Comparison of ENCODE assay signal across 25 mouse cellular contexts in the genomic region with DNA sequence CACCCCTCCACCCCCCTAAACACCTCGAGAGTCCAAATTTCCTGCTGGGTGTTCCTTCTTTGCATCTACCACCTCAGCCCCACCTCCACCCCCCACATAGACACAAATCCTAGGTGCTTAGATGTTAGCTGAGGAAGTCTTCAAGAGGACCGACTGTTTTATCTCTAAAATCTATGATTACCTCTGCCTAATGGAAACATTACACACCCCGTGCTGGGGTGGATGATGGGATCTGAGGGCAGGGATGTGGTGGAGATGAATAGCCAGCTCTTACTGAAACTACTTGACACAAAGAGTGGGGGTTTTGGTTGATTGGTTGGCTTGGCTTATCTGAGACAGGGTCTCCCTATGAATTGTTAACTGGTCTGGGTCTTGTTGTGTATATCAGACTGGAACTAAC.
A peak's percentile ranks its signal among the peaks of the same experiment; 100 is the strongest.
DNase-seq lines count a peak whose midpoint lies in the region; ATAC-seq and TF ChIP-seq lines count a peak whose summit lies in the region.
"Had no signal": no experiment of that assay in that cellular context is flagged by ENCODE, and none has a peak within 500 bp of the region (broad histone marks: within the 10 kb centered on the region; RNA-seq: fewer than 3 reads in every experiment).

No protein-coding gene starts in this region.

- peaks cover 11% of the 10 kb centered on the region for H3K4me1 ChIP-seq in lung, embryonic 14.5 days (ENCODE audit: insufficient read depth)
- no peaks in the 10 kb centered on the region for H3K4me1 ChIP-seq in embryonic facial prominence, embryonic 14.5 days (ENCODE audit: control insufficient read depth, insufficient read depth, low read length)
- H3K4me1 ChIP-seq: forebrain, embryonic 10.5 days; forebrain, embryonic 15.5 days; hindbrain, embryonic 12.5 days; neural tube, embryonic 13.5 days had no signal

- H3K4me3 ChIP-seq in gastrocnemius, adult 2 months: no peak overlapping the region
- no peak overlapping the region for H3K4me3 ChIP-seq in lung, embryonic 14.5 days (ENCODE audit: low read depth, low read length)
- no peak overlapping the region for H3K4me3 ChIP-seq in embryonic facial prominence, embryonic 14.5 days (ENCODE audit: low read depth, low read length)
- H3K4me3 ChIP-seq: forebrain, embryonic 10.5 days; forebrain, embryonic 15.5 days; heart, embryonic 15.5 days; hindbrain, embryonic 12.5 days; myocyte; neural tube, embryonic 13.5 days had no signal

- no peaks in the 10 kb centered on the region for H3K27me3 ChIP-seq in lung, embryonic 14.5 days (ENCODE audit: insufficient read depth, low read length)
- no peaks in the 10 kb centered on the region for H3K27me3 ChIP-seq in embryonic facial prominence, embryonic 14.5 days (replicated peaks; ENCODE audit: control insufficient read depth, insufficient read depth, low read length)
- H3K27me3 ChIP-seq: forebrain, embryonic 15.5 days; heart, embryonic 15.5 days; hindbrain, embryonic 12.5 days; neural tube, embryonic 13.5 days had no signal

- H3K36me3 ChIP-seq in lung, embryonic 14.5 days (ENCODE audit: insufficient read depth): no peaks in the 10 kb centered on the region
- no peaks in the 10 kb centered on the region for H3K36me3 ChIP-seq in embryonic facial prominence, embryonic 14.5 days (ENCODE audit: control insufficient read depth, insufficient read depth, low read length)
- H3K36me3 ChIP-seq: forebrain, embryonic 10.5 days; forebrain, embryonic 15.5 days; heart, embryonic 15.5 days; hindbrain, embryonic 12.5 days; neural tube, embryonic 13.5 days had no signal

- peak; percentile 15; the same call in 1 of the 2 replicates for ATAC-seq in lung, embryonic 14.5 days (ENCODE audit: insufficient read depth)
- no peak for ATAC-seq in embryonic facial prominence, embryonic 14.5 days (ENCODE audit: low read depth)
- ATAC-seq: forebrain, embryonic 15.5 days; hindbrain, postnatal 0 days; intestine, postnatal 0 days had no signal

- H3K9me3 ChIP-seq in lung, embryonic 14.5 days (ENCODE audit: low read depth, low read length): no peaks in the 10 kb centered on the region
- no peaks in the 10 kb centered on the region for H3K9me3 ChIP-seq in embryonic facial prominence, embryonic 14.5 days (ENCODE audit: control insufficient read depth, low read length)
- H3K9me3 ChIP-seq: forebrain, embryonic 10.5 days; forebrain, embryonic 15.5 days; heart, embryonic 15.5 days; hindbrain, embryonic 12.5 days; neural tube, embryonic 13.5 days had no signal

- peak overlapping the region; percentile 83 for H3K27ac ChIP-seq in gastrocnemius, adult 2 months
- H3K27ac ChIP-seq in lung, embryonic 14.5 days (ENCODE audit: low read depth): no peak overlapping the region
- peak overlapping the region; percentile 44; the same call in 1 of the 2 replicates for H3K27ac ChIP-seq in embryonic facial prominence, embryonic 14.5 days (replicated peaks; ENCODE audit: low read depth, low read length)
- H3K27ac ChIP-seq: forebrain, embryonic 10.5 days; forebrain, embryonic 15.5 days; hindbrain, embryonic 12.5 days; neural tube, embryonic 13.5 days had no signal

- WGBS in lung, embryonic 14.5 days: 17% methylated on average over 3 of the region's 3 CpGs
- WGBS in embryonic facial prominence, embryonic 14.5 days: 45% methylated on average over 3 of the region's 3 CpGs

- intact Hi-C loops in gastrocnemius, adult 2 months (cut with DNase I): no loop called here
- intact Hi-C loops in gastrocnemius, postnatal 14 days (cut with DNase I; ENCODE audit: low total_unique reads): no loop called here

- H3K4me2 ChIP-seq in lung, embryonic 14.5 days: no peak overlapping the region
- H3K4me2 ChIP-seq in embryonic facial prominence, embryonic 14.5 days (ENCODE audit: low read depth, low read length): no peak overlapping the region
- H3K4me2 ChIP-seq: forebrain, embryonic 15.5 days; hindbrain, embryonic 12.5 days; midbrain, embryonic 11.5 days; neural tube, embryonic 13.5 days had no signal

- no peak for DNase-seq in gastrocnemius, adult 2 months
- no peak for DNase-seq in gastrocnemius, postnatal 14 days
- no peak for DNase-seq in lung, embryonic 14.5 days
- no peak for DNase-seq in lung, postnatal 10 days
- no peak for DNase-seq in embryonic facial prominence, embryonic 14.5 days (ENCODE audit: low spot score)
- no peak for DNase-seq in spleen, adult 12 weeks (ENCODE audit: low spot score)
- DNase-seq in adrenal gland, adult 18-20 months (ENCODE audit: low spot score in 2 of 2): no peak
- DNase-seq: adrenal gland, adult 2 months; adrenal gland, postnatal 36 days; cerebellum, adult 18-20 months; cerebellum, postnatal 10 days; kidney, adult 9 months; kidney, postnatal 10 days; layer of hippocampus, postnatal 36 days; left cerebral cortex, postnatal 4 days; thymus, postnatal 14 days had no signal

- no peak for TF ChIP-seq CTCF in gastrocnemius, adult 2 months (IDR thresholded peaks at IDR 0.05)
- no peak for TF ChIP-seq CTCF in lung, embryonic 14.5 days (IDR thresholded peaks at IDR 0.05; ENCODE audit: low read depth)

- H3K9ac ChIP-seq in lung, embryonic 14.5 days: no peak overlapping the region
- H3K9ac ChIP-seq in embryonic facial prominence, embryonic 14.5 days (ENCODE audit: low read depth, low read length): no peak overlapping the region
- H3K9ac ChIP-seq: forebrain, embryonic 15.5 days; heart, embryonic 15.5 days; hindbrain, embryonic 12.5 days; neural tube, embryonic 13.5 days had no signal
